Mouse (Mus musculus): ENCODE measurements around the gene Gatad2a. TPM values are rescaled to one million over a fixed set of nuclear protein-coding genes. Genes with fewer than 3 reads are reported as not detected.
"Not testable (repeated sequence)": the region's sequence is repeated elsewhere in the genome, so short reads cannot be mapped to it uniquely, and the experiment has no call there.

The Gatad2a gene
- polyA plus RNA-seq, 1 experiment from 2014 or later = 92.4 TPM

- no peak for ATAC-seq (ENCODE audit: insufficient read depth)
- no peaks in the 10 kb centered on the region for H3K27me3 ChIP-seq (ENCODE audit: insufficient read depth, low read length)
- H3K9me3 ChIP-seq (ENCODE audit: low read depth, low read length) = no peaks in the 10 kb centered on the region
- H3K4me2 ChIP-seq = no peak overlapping the region
- no peak for TF ChIP-seq CTCF (IDR thresholded peaks at IDR 0.05; ENCODE audit: low read depth)
- WGBS = 89% methylated on average over 2 of the region's 2 CpGs
- H3K4me3 ChIP-seq (ENCODE audit: low read depth, low read length) = no peak overlapping the region
- H3K9ac ChIP-seq = no peak overlapping the region
- no peak for DNase-seq
- H3K27ac ChIP-seq (ENCODE audit: low read depth) = no peak overlapping the region
- H3K4me1 ChIP-seq (ENCODE audit: insufficient read depth) = no peaks in the 10 kb centered on the region
- H3K36me3 ChIP-seq (ENCODE audit: insufficient read depth) = peaks cover 100% of the 10 kb centered on the region
Measured at GRCm38 (mm10) chr8:70026151-70026550, 30.0 kb upstream of the Gatad2a start.

GRCm38 (mm10) chr8:70023596-70023995, 27.4 kb upstream of the Gatad2a start:
- WGBS = 84% methylated on average over 8 of the region's 8 CpGs
- no peaks in the 10 kb centered on the region for H3K4me1 ChIP-seq (ENCODE audit: insufficient read depth)
- H3K36me3 ChIP-seq (ENCODE audit: insufficient read depth) = peaks cover 100% of the 10 kb centered on the region
- ATAC-seq (ENCODE audit: insufficient read depth) = no peak
- H3K27ac ChIP-seq (ENCODE audit: low read depth) = no peak overlapping the region
- no peaks in the 10 kb centered on the region for H3K27me3 ChIP-seq (ENCODE audit: insufficient read depth, low read length)
- no peaks in the 10 kb centered on the region for H3K9me3 ChIP-seq (ENCODE audit: low read depth, low read length)
- TF ChIP-seq CTCF (IDR thresholded peaks at IDR 0.05; ENCODE audit: low read depth) = no peak
- no peak overlapping the region for H3K9ac ChIP-seq
- no peak for DNase-seq
- H3K4me2 ChIP-seq = no peak overlapping the region
- H3K4me3 ChIP-seq (ENCODE audit: low read depth, low read length) = no peak overlapping the region

GRCm38 (mm10) chr8:70015017-70015416, 18.8 kb upstream of the Gatad2a start:
- 0 out of 2 replicates have a peak, but pooled peaks have one; percentile 6 for TF ChIP-seq CTCF (IDR thresholded peaks at IDR 0.05; ENCODE audit: low read depth)
- 52% methylated on average over 1 of the region's 1 CpGs for WGBS
- H3K27me3 ChIP-seq (ENCODE audit: insufficient read depth, low read length) = no peaks in the 10 kb centered on the region
- H3K27ac ChIP-seq (ENCODE audit: low read depth) = no peak overlapping the region
- H3K36me3 ChIP-seq (ENCODE audit: insufficient read depth) = peaks cover 42% of the 10 kb centered on the region
- H3K4me1 ChIP-seq (ENCODE audit: insufficient read depth) = no peaks in the 10 kb centered on the region
- no peak for DNase-seq
- H3K4me2 ChIP-seq = no peak overlapping the region
- H3K9me3 ChIP-seq (ENCODE audit: low read depth, low read length) = no peaks in the 10 kb centered on the region
- H3K9ac ChIP-seq = no peak overlapping the region
- H3K4me3 ChIP-seq (ENCODE audit: low read depth, low read length) = no peak overlapping the region
- no peak for ATAC-seq (ENCODE audit: insufficient read depth)

- Histone ChIP-seq H3K4me2 (no peak overlapping the region), H3K9me3 (ENCODE audit: low read depth, low read length) (no peaks in the 10 kb centered on the region), H3K4me3 (ENCODE audit: low read depth, low read length) (no peak overlapping the region), H3K36me3 (ENCODE audit: insufficient read depth) (peaks cover 19% of the 10 kb centered on the region; the same call in 1 of the 2 replicates), H3K27me3 (ENCODE audit: insufficient read depth, low read length) (no peaks in the 10 kb centered on the region), H3K9ac (no peak overlapping the region), H3K27ac (ENCODE audit: low read depth) (no peak overlapping the region), H3K4me1 (ENCODE audit: insufficient read depth) (no peaks in the 10 kb centered on the region)
- no peak for DNase-seq
- peak; percentile 57; the same call in 1 of the 2 replicates for ATAC-seq (ENCODE audit: insufficient read depth)
- no peak for TF ChIP-seq CTCF (IDR thresholded peaks at IDR 0.05; ENCODE audit: low read depth)
- WGBS = 64% methylated on average over 1 of the region's 1 CpGs
Measured at GRCm38 (mm10) chr8:70012763-70013162, 16.6 kb upstream of the Gatad2a start.

- no peak for TF ChIP-seq CTCF (IDR thresholded peaks at IDR 0.05; ENCODE audit: low read depth)
- H3K36me3 ChIP-seq (ENCODE audit: insufficient read depth) = peaks cover 15% of the 10 kb centered on the region; the same call in 1 of the 2 replicates
- WGBS = 59% methylated on average over 3 of the region's 3 CpGs
Measured at GRCm38 (mm10) chr8:70012350-70012749, 16.2 kb upstream of the Gatad2a start.

GRCm38 (mm10) chr8:70010796-70011195, 14.6 kb upstream of the Gatad2a start:
- not testable (repeated sequence) for ATAC-seq (ENCODE audit: insufficient read depth)

More at GRCm38 (mm10) chr8:70012350-70012749, 16.2 kb upstream of the Gatad2a start:
- Histone ChIP-seq H3K27me3 (ENCODE audit: insufficient read depth, low read length) (no peaks in the 10 kb centered on the region), H3K4me2 (no peak overlapping the region), H3K4me3 (ENCODE audit: low read depth, low read length) (no peak overlapping the region), H3K4me1 (ENCODE audit: insufficient read depth) (no peaks in the 10 kb centered on the region), H3K9me3 (ENCODE audit: low read depth, low read length) (no peaks in the 10 kb centered on the region), H3K9ac (no peak overlapping the region), H3K27ac (ENCODE audit: low read depth) (no peak overlapping the region)
- ATAC-seq (ENCODE audit: insufficient read depth) (no peak), DNase-seq (no peak)

GRCm38 (mm10) chr8:70005178-70005577, 9.0 kb upstream of the Gatad2a start:
- no peak overlapping the region for H3K27ac ChIP-seq (ENCODE audit: low read depth)

More at GRCm38 (mm10) chr8:70010796-70011195, 14.6 kb upstream of the Gatad2a start:
- H3K27ac ChIP-seq (ENCODE audit: low read depth); H3K4me3 ChIP-seq (ENCODE audit: low read depth, low read length); DNase-seq; H3K9ac ChIP-seq; H3K9me3 ChIP-seq (ENCODE audit: low read depth, low read length); H3K36me3 ChIP-seq (ENCODE audit: insufficient read depth); H3K4me2 ChIP-seq; H3K4me1 ChIP-seq (ENCODE audit: insufficient read depth); H3K27me3 ChIP-seq (ENCODE audit: insufficient read depth, low read length): not testable (repeated sequence)
- WGBS = 88% methylated on average over 14 of the region's 14 CpGs

GRCm38 (mm10) chr8:70004345-70004744, 8.2 kb upstream of the Gatad2a start:
- no peak for ATAC-seq (ENCODE audit: insufficient read depth)
- DNase-seq = no peak
- no peak for TF ChIP-seq CTCF (IDR thresholded peaks at IDR 0.05; ENCODE audit: low read depth)
- Histone ChIP-seq H3K9me3 (ENCODE audit: low read depth, low read length) (no peaks in the 10 kb centered on the region), H3K4me3 (ENCODE audit: low read depth, low read length) (no peak overlapping the region), H3K4me1 (ENCODE audit: insufficient read depth) (no peaks in the 10 kb centered on the region), H3K4me2 (no peak overlapping the region), H3K27ac (ENCODE audit: low read depth) (no peak overlapping the region), H3K36me3 (ENCODE audit: insufficient read depth) (no peaks in the 10 kb centered on the region), H3K27me3 (ENCODE audit: insufficient read depth, low read length) (no peaks in the 10 kb centered on the region), H3K9ac (no peak overlapping the region)

More at GRCm38 (mm10) chr8:70005178-70005577, 9.0 kb upstream of the Gatad2a start:
- Histone ChIP-seq H3K4me2 (no peak overlapping the region), H3K9ac (no peak overlapping the region), H3K4me1 (ENCODE audit: insufficient read depth) (no peaks in the 10 kb centered on the region), H3K9me3 (ENCODE audit: low read depth, low read length) (no peaks in the 10 kb centered on the region), H3K4me3 (ENCODE audit: low read depth, low read length) (no peak overlapping the region), H3K27me3 (ENCODE audit: insufficient read depth, low read length) (no peaks in the 10 kb centered on the region), H3K36me3 (ENCODE audit: insufficient read depth) (no peaks in the 10 kb centered on the region)
- ATAC-seq (ENCODE audit: insufficient read depth) (peak; percentile 20; the same call in 1 of the 2 replicates), DNase-seq (no peak)
- 48% methylated on average over 2 of the region's 2 CpGs for WGBS
- no peak for TF ChIP-seq CTCF (IDR thresholded peaks at IDR 0.05; ENCODE audit: low read depth)

Data from lung, embryonic 14.5 days (tissue).